Mouse (Mus musculus) lung, postnatal 0 days (tissue): ENCODE results near the gene Olfml3.

ENCODE experiments used
- CTCF ChIP-seq: IDR thresholded peaks from 2 replicates; pipeline ENCODE4 v1.5.1; 2016; ENCODE audit warnings: antibody characterized with exemption, mild to moderate bottlenecking
- EP300 ChIP-seq: IDR thresholded peaks from 2 replicates; pipeline ENCODE4 v1.6.1; 2016; ENCODE audit warnings: antibody characterized with exemption, mild to moderate bottlenecking, control low read depth

GRCm38 (mm10) chr3:103745001-103745770 is 7.4 kb upstream of the Olfml3 start:
- no peak for TF ChIP-seq EP300
- TF ChIP-seq CTCF, result no peak
